Mouse (Mus musculus) Patski (cell line): ENCODE results near the gene Siah3. TPM values are rescaled to one million over a fixed set of nuclear protein-coding genes. Genes with fewer than 3 reads are reported as not detected.
A peak's percentile ranks its signal among the peaks of the same experiment; 100 is the strongest.

Experiments used
- ATAC-seq: fragments of 100-300 bp; one replicate; pipeline ENCODE4 v1.8.0; 2021
- CTCF ChIA-PET: fragments of 350-600 bp; sonication (Branson Sonifier 250); formaldehyde crosslinking; loops from one replicate; lab custom pipeline; 2022; ENCODE audit warnings: inconsistent platforms; lab: Charles Lee
- POLR2A ChIA-PET: fragments of 350-600 bp; sonication (Branson Sonifier 250); formaldehyde crosslinking; loops from one replicate; lab custom pipeline; 2022; ENCODE audit warnings: antibody characterized with exemption, inconsistent platforms; lab: Charles Lee
- DNase-seq: peaks from one replicate; pipeline ENCODE4 v3.0.0-alpha.2; 2011; ENCODE audit warnings: low read depth, low spot score
- H3K27me3 ChIP-seq: fragments of 371-371 bp; one replicate; pipeline ENCODE4 v1.5.1; 2021
- CTCF ChIP-seq: fragments of 100-300 bp; IDR thresholded peaks from one replicate; pipeline ENCODE4 v1.5.1; 2021
- in situ Hi-C: fragments of 300-500 bp; cut with MboI; formaldehyde crosslinking; loops from 3 replicates; pipeline ENCODE4 v1.11.1; 2018; ENCODE audit warnings: low pct_unique_long_range_greater_than_20kb, mixed read lengths
- polyA plus RNA-seq: library from polyadenylated mRNA; unstranded; gene quantifications from one replicate; pipeline ENCODE4 v1.2.3, GENCODE M21; 2021

Siah3 gene
- polyA plus RNA-seq, 1 experiment from 2014 or later = not detected

DNA sequence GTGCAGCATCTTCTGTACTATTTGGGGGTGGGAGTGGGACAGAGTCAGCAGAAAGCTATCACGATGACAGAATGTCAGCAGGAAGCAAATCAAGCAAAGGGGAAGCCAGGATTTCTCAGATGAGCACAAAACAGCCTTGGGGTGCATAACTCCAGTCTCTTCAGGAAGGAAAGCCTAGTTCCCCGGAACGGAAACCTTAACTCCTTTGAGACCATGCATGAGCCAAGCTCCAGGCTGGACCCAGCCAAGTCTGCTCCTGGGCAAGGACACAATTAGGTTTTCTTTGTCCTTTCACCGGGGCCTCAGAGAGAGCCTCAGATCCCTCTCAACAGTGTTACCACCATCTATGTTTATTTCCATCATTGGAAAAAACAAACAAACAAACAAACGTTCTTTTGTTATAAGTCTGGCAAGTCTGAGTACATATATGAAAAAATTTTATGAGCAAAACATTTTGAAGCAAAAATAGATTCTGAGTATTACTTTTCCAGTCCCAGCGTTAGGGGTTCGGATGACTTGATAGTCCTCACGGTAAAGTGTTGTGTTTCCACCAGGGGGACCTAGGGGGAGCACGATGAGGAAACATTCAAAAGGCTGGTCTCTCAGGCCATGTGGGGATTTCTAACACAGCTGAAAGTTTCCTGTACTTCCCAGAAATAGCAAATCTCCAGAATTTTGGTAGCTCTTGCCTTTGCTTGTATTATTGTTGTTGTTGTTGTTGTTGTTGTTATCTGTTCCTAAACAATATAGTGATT is 106.0 kb downstream of the Siah3 start:
- DNase-seq (no peak), ATAC-seq (no peak)
- in situ Hi-C loops = no loop called here
- TF ChIP-seq CTCF = peak; percentile 12
- H3K27me3 ChIP-seq = peaks cover 27% of the 10 kb centered on the region
- ChIA-PET POLR2A (no interaction called here), CTCF (no interaction called here)

DNA sequence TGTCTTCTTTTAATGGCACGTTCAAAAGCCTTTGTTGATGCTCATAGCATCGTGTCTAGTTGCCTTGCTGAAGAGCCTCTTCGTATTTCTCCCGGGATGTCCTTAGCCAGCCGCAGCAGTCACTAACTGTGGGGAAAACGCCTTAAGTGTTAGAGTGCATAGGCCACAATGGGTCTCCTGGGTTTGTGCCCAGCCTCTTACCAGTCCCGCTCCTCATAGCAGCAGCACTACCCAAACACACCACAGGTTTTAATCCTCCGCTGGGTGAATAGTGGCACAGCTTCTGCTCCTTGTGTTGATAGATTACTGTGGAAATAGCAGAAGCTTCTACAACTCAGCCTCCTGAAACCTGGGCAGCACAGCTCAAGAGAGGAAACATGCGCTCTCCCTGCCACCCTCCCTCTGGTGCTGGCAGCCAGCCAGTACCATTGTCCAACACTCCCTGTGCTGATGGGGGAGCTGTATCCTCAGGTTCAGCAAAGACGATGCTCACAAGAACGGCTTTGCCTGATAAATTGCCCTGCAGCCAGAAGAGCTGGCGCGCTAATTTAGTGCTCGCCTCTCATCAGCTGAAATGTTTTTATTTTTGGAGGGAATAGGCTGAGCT is 109.9 kb downstream of the Siah3 start:
- TF ChIP-seq CTCF = no peak
- POLR2A ChIA-PET = no interaction called here
- CTCF ChIA-PET = interaction anchor here (1.5 kb wide), 1 partner anchor 20 kb away, joined by 4 read pairs; no protein-coding TSS in a partner anchor
- ATAC-seq = no peak
- in situ Hi-C loops = no loop called here
- H3K27me3 ChIP-seq = peaks cover 17% of the 10 kb centered on the region
- DNase-seq = no peak

DNA sequence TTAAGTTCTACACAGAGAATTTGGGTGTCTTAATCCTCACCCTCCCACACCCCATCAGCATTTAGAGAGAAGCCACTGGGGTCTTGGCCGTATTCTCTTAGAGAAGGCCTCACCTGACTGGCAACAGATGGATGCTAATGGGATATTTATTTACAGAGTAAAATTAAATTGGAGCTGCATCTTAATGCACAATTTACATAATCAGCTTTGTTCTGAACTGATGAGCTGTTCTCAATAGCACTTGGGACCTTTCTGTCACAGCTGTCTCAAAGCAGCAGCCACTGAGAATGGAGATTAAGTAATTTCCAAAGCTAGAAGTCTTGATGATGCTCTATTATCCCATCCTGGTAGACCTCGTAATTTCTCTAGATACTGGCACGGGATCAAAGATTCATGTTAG is 110.5 kb downstream of the Siah3 start:
- no peak for DNase-seq
- in situ Hi-C loops = no loop called here
- H3K27me3 ChIP-seq = peaks cover 14% of the 10 kb centered on the region
- ATAC-seq = no peak
- no peak for TF ChIP-seq CTCF
- POLR2A ChIA-PET = no interaction called here
- CTCF ChIA-PET = interaction anchor here (1.5 kb wide), 1 partner anchor 21 kb away, joined by 4 read pairs; no protein-coding TSS in a partner anchor

DNA sequence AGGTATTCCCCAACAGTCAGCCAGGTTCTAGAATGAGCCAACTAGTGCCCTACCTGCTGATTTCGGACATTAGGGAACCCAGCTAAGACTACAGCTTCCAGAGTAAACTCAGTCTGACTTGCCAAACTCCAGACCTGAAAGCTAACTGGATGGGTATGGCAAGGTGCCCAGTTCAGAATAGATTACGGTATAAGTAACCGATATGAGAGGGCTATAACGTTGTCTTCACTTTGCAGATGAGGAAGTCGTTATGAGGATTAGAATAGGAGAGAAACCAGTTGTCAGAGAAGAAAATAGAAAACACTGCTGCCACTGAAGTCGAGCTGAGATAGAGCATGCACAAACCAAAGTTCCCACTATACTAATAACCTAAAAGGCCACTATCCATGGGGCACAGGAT is 123.2 kb downstream of the Siah3 start:
- in situ Hi-C loops = no loop called here
- TF ChIP-seq CTCF = no peak
- DNase-seq (no peak), ATAC-seq (no peak)
- CTCF ChIA-PET = no interaction called here
- H3K27me3 ChIP-seq = peaks cover 31% of the 10 kb centered on the region
- POLR2A ChIA-PET = no interaction called here

Other genes starting within 250 kb of the Siah3 start
- not detected for gene Cpb2, start 213.7 kb upstream of the Siah3 start, polyA plus RNA-seq
- 23.2 TPM for gene Zc3h13, start 171.6 kb upstream of the Siah3 start, polyA plus RNA-seq
- not detected for gene Spert, start 137.1 kb downstream of the Siah3 start, polyA plus RNA-seq
- not detected for gene Erich6b, start 186.3 kb downstream of the Siah3 start, polyA plus RNA-seq